Mouse (Mus musculus): ENCODE results near the gene Trem1.
A peak's percentile ranks its signal among the peaks of the same experiment; 100 is the strongest.

Trem1 gene

GRCm38 (mm10) chr17:48267591-48267990, 35.0 kb downstream of the Trem1 start:
- DNase-seq (ENCODE audit: low spot score in 2 of 2) = no peak

GRCm38 (mm10) chr17:48268276-48268675, 35.7 kb downstream of the Trem1 start:
- DNase-seq (ENCODE audit: low spot score in 2 of 2) = no peak

GRCm38 (mm10) chr17:48269833-48270232, 37.3 kb downstream of the Trem1 start:
- no peak for DNase-seq (ENCODE audit: low spot score in 2 of 2)

- no peak for DNase-seq (ENCODE audit: low spot score in 2 of 2)
These were observed 39.6 kb downstream of the Trem1 start for GRCm38 (mm10) chr17:48272158-48272557.

- DNase-seq (ENCODE audit: low spot score in 2 of 2) = no peak
These were observed 40.0 kb downstream of the Trem1 start for GRCm38 (mm10) chr17:48272598-48272997.

GRCm38 (mm10) chr17:48274098-48274497, 41.5 kb downstream of the Trem1 start:
- no peak for DNase-seq (ENCODE audit: low spot score in 2 of 2)

GRCm38 (mm10) chr17:48274885-48275284, 42.3 kb downstream of the Trem1 start:
- DNase-seq (ENCODE audit: low spot score in 2 of 2) = peak; percentile 60 to 65

GRCm38 (mm10) chr17:48275736-48276135, 43.2 kb downstream of the Trem1 start:
- DNase-seq (ENCODE audit: low spot score in 2 of 2) = no peak

GRCm38 (mm10) chr17:48278381-48278780, 45.8 kb downstream of the Trem1 start:
- DNase-seq (ENCODE audit: low spot score in 2 of 2) = no peak

GRCm38 (mm10) chr17:48279002-48279401, 46.4 kb downstream of the Trem1 start:
- DNase-seq (ENCODE audit: low spot score in 2 of 2) = no peak

- no peak for DNase-seq (ENCODE audit: low spot score in 2 of 2)
These were observed 48.6 kb downstream of the Trem1 start for GRCm38 (mm10) chr17:48280943-48281738.

- DNase-seq (ENCODE audit: low spot score in 2 of 2) = no peak
These were observed 49.1 kb downstream of the Trem1 start for GRCm38 (mm10) chr17:48281739-48282085.

- no peak for DNase-seq (ENCODE audit: low spot score in 2 of 2)
These were observed 54.2 kb downstream of the Trem1 start for GRCm38 (mm10) chr17:48286765-48287164.

- no peak for DNase-seq (ENCODE audit: low spot score in 2 of 2)
These were observed 54.7 kb downstream of the Trem1 start for GRCm38 (mm10) chr17:48287276-48287675.

GRCm38 (mm10) chr17:48293500-48294194, 61.1 kb downstream of the Trem1 start:
- no peak for DNase-seq (ENCODE audit: low spot score in 2 of 2)
